ENCODE assay signal across 9 mouse cellular contexts in the genomic region with DNA sequence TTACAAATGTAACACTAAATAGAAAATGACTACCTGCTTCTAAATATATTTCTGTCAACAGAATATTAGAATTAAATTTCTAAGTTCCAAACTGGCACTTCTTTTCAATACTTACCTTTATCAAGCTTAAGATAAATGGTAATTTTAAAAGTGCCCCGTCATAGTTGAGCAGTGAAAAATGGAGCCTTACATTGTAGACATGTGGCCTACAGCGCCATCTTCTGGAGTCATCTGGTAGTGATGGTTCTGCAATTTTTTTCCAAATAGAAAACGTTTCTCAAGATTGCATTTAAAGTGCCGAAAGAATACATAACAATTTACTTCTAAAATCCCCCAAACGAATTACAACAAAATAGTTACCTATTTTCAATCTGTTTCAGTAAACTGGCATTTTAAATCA.
DNase-seq lines count a peak whose midpoint lies in the region; ATAC-seq and TF ChIP-seq lines count a peak whose summit lies in the region.
"Had no signal": no experiment of that assay in that cellular context is flagged by ENCODE, and none has a peak within 500 bp of the region (broad histone marks: within the 10 kb centered on the region; RNA-seq: fewer than 3 reads in every experiment).

No protein-coding gene starts in this region.

- no peak for TF ChIP-seq EP300 in heart, adult 2 months (IDR thresholded peaks at IDR 0.05; ENCODE audit: insufficient read depth, low read depth, low read length)

- TF ChIP-seq POLR2A in heart, adult 2 months (IDR thresholded peaks at IDR 0.05; ENCODE audit: insufficient read depth, low read depth, low read length) = no peak

- H3K9me3 ChIP-seq in heart, embryonic 12.5 days (replicated peaks) = no peaks in the 10 kb centered on the region
- no peaks in the 10 kb centered on the region for H3K9me3 ChIP-seq in midbrain, postnatal 0 days (ENCODE audit: low read length)
- H3K9me3 ChIP-seq: limb, embryonic 13.5 days had no signal

- H3K36me3 ChIP-seq in heart, adult 2 months (ENCODE audit: control insufficient read depth, insufficient read depth, low read length) = no peaks in the 10 kb centered on the region; the same call in 1 of the 2 replicates
- peaks cover 29% of the 10 kb centered on the region for H3K36me3 ChIP-seq in heart, embryonic 12.5 days
- H3K36me3 ChIP-seq in midbrain, postnatal 0 days (ENCODE audit: insufficient read depth, low read length) = peaks cover 12% of the 10 kb centered on the region
- H3K36me3 ChIP-seq: limb, embryonic 13.5 days had no signal

- no peak for DNase-seq in heart, adult 2 months
- DNase-seq in ovary, postnatal 14 days (ENCODE audit: low spot score) = peak; percentile 55
- no peak for DNase-seq in ovary, postnatal 36 days (ENCODE audit: low spot score)
- DNase-seq in brain, adult 2 months (ENCODE audit: low read depth, low spot score) = peak; percentile 80
- peak; percentile 76 for DNase-seq in midbrain, postnatal 0 days (ENCODE audit: low spot score)
- DNase-seq in right cerebral cortex, adult 18-20 months = no peak

- 4% methylated on average over 5 of the region's 5 CpGs for WGBS in heart, adult 2 months
- 10% methylated on average over 5 of the region's 5 CpGs for WGBS in heart, embryonic 12.5 days
- WGBS in midbrain, postnatal 0 days = 7% methylated on average over 5 of the region's 5 CpGs

- no peaks in the 10 kb centered on the region for H3K4me1 ChIP-seq in heart, adult 2 months (ENCODE audit: control insufficient read depth, insufficient read depth, low read length)
- no peaks in the 10 kb centered on the region for H3K4me1 ChIP-seq in heart, embryonic 12.5 days (replicated peaks)
- H3K4me1 ChIP-seq in midbrain, postnatal 0 days (ENCODE audit: insufficient read depth, low read length) = no peaks in the 10 kb centered on the region
- H3K4me1 ChIP-seq: limb, embryonic 13.5 days had no signal

- H3K27ac ChIP-seq in heart, adult 2 months = peak overlapping the region; percentile 24; the same call in 1 of the 2 replicates
- H3K27ac ChIP-seq in heart, embryonic 12.5 days (ENCODE audit: poor library complexity, severe bottlenecking) = no peak overlapping the region
- H3K27ac ChIP-seq in midbrain, postnatal 0 days (ENCODE audit: low read depth, low read length) = no peak overlapping the region
- H3K27ac ChIP-seq: limb, embryonic 13.5 days had no signal

- H3K9ac ChIP-seq in heart, adult 2 months (ENCODE audit: low read depth, low read length) = no peak overlapping the region
- no peak overlapping the region for H3K9ac ChIP-seq in heart, embryonic 12.5 days
- no peak overlapping the region for H3K9ac ChIP-seq in midbrain, postnatal 0 days (replicated peaks; ENCODE audit: low read length, poor library complexity, severe bottlenecking)
- H3K9ac ChIP-seq: limb, embryonic 13.5 days had no signal

- intact Hi-C loops in heart, adult 2 months (cut with DNase I) = loop anchor here (1.0 to 5.0 kb wide), 4 partner anchors 77 to 333 kb away; no protein-coding TSS in a partner anchor

- no peaks in the 10 kb centered on the region for H3K79me2 ChIP-seq in heart, adult 2 months (replicated peaks; ENCODE audit: control insufficient read depth, insufficient read depth, low read length)

- no peak overlapping the region for H3K4me3 ChIP-seq in heart, adult 2 months
- no peak overlapping the region for H3K4me3 ChIP-seq in heart, embryonic 12.5 days
- no peak overlapping the region for H3K4me3 ChIP-seq in midbrain, postnatal 0 days (ENCODE audit: low read depth, low read length)
- H3K4me3 ChIP-seq: limb, embryonic 13.5 days had no signal

- ATAC-seq in heart, embryonic 12.5 days (ENCODE audit: insufficient number of reproducible peaks, low FRiP score) = no peak
- ATAC-seq in hematopoietic stem cell, adult 5-6 weeks (replicated peaks in 1 of 2; ENCODE audit: insufficient read depth in 1 of 2, low FRiP score in 2 of 2, low TSS enrichment in 1 of 2, low read depth in 1 of 2, poor library complexity in 2 of 2, severe bottlenecking in 2 of 2) = peak; percentile 52 to 80; a peak in 3 of 4 replicates
- ATAC-seq in midbrain, postnatal 0 days (ENCODE audit: low FRiP score) = no peak

- H3K4me2 ChIP-seq in heart, embryonic 12.5 days = no peak overlapping the region
- H3K4me2 ChIP-seq in midbrain, postnatal 0 days (ENCODE audit: low read depth, low read length, poor library complexity, severe bottlenecking) = no peak overlapping the region
- H3K4me2 ChIP-seq: limb, embryonic 13.5 days had no signal

- peak; percentile 91 for TF ChIP-seq CTCF in heart, adult 2 months (IDR thresholded peaks at IDR 0.05)
- peak; percentile 88 for TF ChIP-seq CTCF in midbrain, postnatal 0 days (IDR thresholded peaks at IDR 0.05)

- no peaks in the 10 kb centered on the region for H3K27me3 ChIP-seq in heart, adult 2 months (ENCODE audit: control insufficient read depth, insufficient read depth, low read length)
- no peaks in the 10 kb centered on the region for H3K27me3 ChIP-seq in heart, embryonic 12.5 days (replicated peaks)
- H3K27me3 ChIP-seq in midbrain, postnatal 0 days (ENCODE audit: insufficient read depth, low read length) = no peaks in the 10 kb centered on the region
- H3K27me3 ChIP-seq: limb, embryonic 13.5 days had no signal

Comparison
In these comparisons a context has a peak if more than half of its experiments do, and no peak if none do; other contexts are left out.
1. DNase-seq: peak in ovary, postnatal 14 days (single experiment), brain, adult 2 months (single experiment) and midbrain, postnatal 0 days (single experiment); none in heart, adult 2 months (0 of 2), ovary, postnatal 36 days (single experiment) and right cerebral cortex, adult 18-20 months (single experiment).
2. ATAC-seq: peak in hematopoietic stem cell, adult 5-6 weeks (2 of 2); none in heart, embryonic 12.5 days (single experiment) and midbrain, postnatal 0 days (single experiment).